Mouse (Mus musculus) inflammation-experienced regulatory T-cells, adult 16 weeks (primary cell): ENCODE data around the gene Gm5169. TPM values are rescaled to one million over a fixed set of nuclear protein-coding genes. Genes with fewer than 3 reads are reported as not detected.

Experiments used
- polyA plus RNA-seq: library from polyadenylated mRNA; unstranded; fragments of 100-300 nt; shearing (Covaris generic); gene quantifications from one replicate; pipeline ENCODE4 v1.2.1, GENCODE M21; 2017

Gm5169 gene
- not detected for polyA plus RNA-seq

DNA sequence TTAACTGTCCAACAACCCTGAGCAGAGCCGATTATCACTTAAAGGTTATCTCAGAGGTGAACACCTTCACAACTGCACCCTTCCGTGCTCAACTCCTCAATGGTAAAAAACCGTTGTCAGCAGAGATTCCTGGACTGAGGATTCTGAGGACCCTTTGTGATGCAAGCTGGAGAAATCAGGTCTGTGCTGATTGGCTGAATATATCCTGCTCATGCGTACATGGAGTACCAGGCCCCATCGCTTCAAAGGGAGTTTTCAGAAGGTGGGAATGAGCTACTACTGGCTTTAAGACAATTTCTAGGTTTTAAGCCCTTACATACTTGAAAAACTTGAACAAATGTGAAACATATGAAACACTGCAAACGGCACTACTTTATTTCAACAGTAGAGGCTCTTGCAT is at the start of gene Gm5169:
Gm5169 (minus strand) TSS at position 101 of the 400 bp plus-strand sequence.

